Mouse (Mus musculus): Measurements from ENCODE around the gene Fam8a1. TPM values are rescaled to one million over a fixed set of nuclear protein-coding genes. Genes with fewer than 3 reads are reported as not detected.
A peak's percentile ranks its signal among the peaks of the same experiment; 100 is the strongest.

The Fam8a1 gene
- polyA plus RNA-seq, 1 experiment from 2014 or later, result 7.8 TPM

GRCm38 (mm10) chr13:46659211-46659610 lies 10.1 kb upstream of the Fam8a1 start:
- Histone ChIP-seq H3K4me3 (ENCODE audit: low read depth, low read length) (no peak overlapping the region), H3K4me2 (ENCODE audit: low read length) (no peak overlapping the region), H3K9ac (ENCODE audit: low read length) (no peak overlapping the region), H3K27me3 (replicated peaks; ENCODE audit: control insufficient read depth, insufficient read depth, low read length) (no peaks in the 10 kb centered on the region), H3K9me3 (ENCODE audit: control insufficient read depth, low read length) (no peaks in the 10 kb centered on the region), H3K27ac (ENCODE audit: low read depth) (no peak overlapping the region), H3K4me1 (replicated peaks; ENCODE audit: control insufficient read depth, insufficient read depth, low read length) (no peaks in the 10 kb centered on the region), H3K36me3 (ENCODE audit: control insufficient read depth, insufficient read depth, low read length) (no peaks in the 10 kb centered on the region)
- 89% methylated on average over 5 of the region's 5 CpGs for WGBS
- DNase-seq (ENCODE audit: low spot score) (no peak), ATAC-seq (replicated peaks; ENCODE audit: low FRiP score, low TSS enrichment, low read depth) (no peak)

GRCm38 (mm10) chr13:46663461-46663964 lies 5.8 kb upstream of the Fam8a1 start:
- Histone ChIP-seq H3K27ac (ENCODE audit: low read depth) (no peak overlapping the region), H3K9ac (ENCODE audit: low read length) (no peak overlapping the region), H3K4me3 (ENCODE audit: low read depth, low read length) (no peak overlapping the region), H3K4me1 (replicated peaks; ENCODE audit: control insufficient read depth, insufficient read depth, low read length) (no peaks in the 10 kb centered on the region), H3K36me3 (ENCODE audit: control insufficient read depth, insufficient read depth, low read length) (no peaks in the 10 kb centered on the region), H3K4me2 (ENCODE audit: low read length) (no peak overlapping the region), H3K9me3 (ENCODE audit: control insufficient read depth, low read length) (no peaks in the 10 kb centered on the region), H3K27me3 (replicated peaks; ENCODE audit: control insufficient read depth, insufficient read depth, low read length) (0 out of 2 replicates have a peak, but pooled peaks cover 3% of the 10 kb centered on the region)
- ATAC-seq (replicated peaks; ENCODE audit: low FRiP score, low TSS enrichment, low read depth) (0 out of 2 replicates have a peak, but pooled peaks have one; percentile 19), DNase-seq (ENCODE audit: low spot score) (no peak)
- WGBS, result 34% methylated on average over 4 of the region's 4 CpGs

GRCm38 (mm10) chr13:46669620-46670271 lies 424 bp downstream of the Fam8a1 start:
- no peak for DNase-seq (ENCODE audit: low spot score)
- H3K4me2 ChIP-seq (ENCODE audit: low read length), result peak overlapping the region; percentile 83
- peak overlapping the region; percentile 69; the same call in 1 of the 2 replicates for H3K27ac ChIP-seq (ENCODE audit: low read depth)
- no peaks in the 10 kb centered on the region for H3K9me3 ChIP-seq (ENCODE audit: control insufficient read depth, low read length)
- H3K27me3 ChIP-seq (replicated peaks; ENCODE audit: control insufficient read depth, insufficient read depth, low read length), result 0 out of 2 replicates have a peak, but pooled peaks cover 3% of the 10 kb centered on the region
- WGBS, result under 1% methylated on average over 77 of the region's 96 CpGs
- peak; percentile 74 for ATAC-seq (replicated peaks; ENCODE audit: low FRiP score, low TSS enrichment, low read depth)
- peaks cover 27% of the 10 kb centered on the region for H3K36me3 ChIP-seq (ENCODE audit: control insufficient read depth, insufficient read depth, low read length)
- H3K4me1 ChIP-seq (replicated peaks; ENCODE audit: control insufficient read depth, insufficient read depth, low read length), result peaks cover 7% of the 10 kb centered on the region; the same call in 1 of the 2 replicates
- peak overlapping the region; percentile 82 for H3K4me3 ChIP-seq (ENCODE audit: low read depth, low read length)
- H3K9ac ChIP-seq (ENCODE audit: low read length), result peak overlapping the region; percentile 81

GRCm38 (mm10) chr13:46670514-46670913 lies 1.2 kb downstream of the Fam8a1 start:
- ATAC-seq (replicated peaks; ENCODE audit: low FRiP score, low TSS enrichment, low read depth), result no peak
- no peaks in the 10 kb centered on the region for H3K9me3 ChIP-seq (ENCODE audit: control insufficient read depth, low read length)
- peaks cover 7% of the 10 kb centered on the region; the same call in 1 of the 2 replicates for H3K4me1 ChIP-seq (replicated peaks; ENCODE audit: control insufficient read depth, insufficient read depth, low read length)
- peak overlapping the region; percentile 83 for H3K4me2 ChIP-seq (ENCODE audit: low read length)
- H3K4me3 ChIP-seq (ENCODE audit: low read depth, low read length), result peak overlapping the region; percentile 82
- H3K27ac ChIP-seq (ENCODE audit: low read depth), result no peak overlapping the region
- WGBS, result 65% methylated on average over 9 of the region's 9 CpGs
- peaks cover 34% of the 10 kb centered on the region for H3K36me3 ChIP-seq (ENCODE audit: control insufficient read depth, insufficient read depth, low read length)
- no peak for DNase-seq (ENCODE audit: low spot score)
- H3K27me3 ChIP-seq (replicated peaks; ENCODE audit: control insufficient read depth, insufficient read depth, low read length), result 0 out of 2 replicates have a peak, but pooled peaks cover 3% of the 10 kb centered on the region
- H3K9ac ChIP-seq (ENCODE audit: low read length), result peak overlapping the region; percentile 81

- Histone ChIP-seq H3K9me3 (ENCODE audit: control insufficient read depth, low read length) (no peaks in the 10 kb centered on the region), H3K36me3 (ENCODE audit: control insufficient read depth, insufficient read depth, low read length) (peaks cover 62% of the 10 kb centered on the region), H3K4me3 (ENCODE audit: low read depth, low read length) (no peak overlapping the region), H3K27ac (ENCODE audit: low read depth) (no peak overlapping the region), H3K27me3 (replicated peaks; ENCODE audit: control insufficient read depth, insufficient read depth, low read length) (no peaks in the 10 kb centered on the region), H3K4me1 (replicated peaks; ENCODE audit: control insufficient read depth, insufficient read depth, low read length) (peaks cover 7% of the 10 kb centered on the region; the same call in 1 of the 2 replicates), H3K9ac (ENCODE audit: low read length) (no peak overlapping the region), H3K4me2 (ENCODE audit: low read length) (no peak overlapping the region)
- ATAC-seq (replicated peaks; ENCODE audit: low FRiP score, low TSS enrichment, low read depth), result no peak
- no peak for DNase-seq (ENCODE audit: low spot score)
- WGBS, result 85% methylated on average over 2 of the region's 2 CpGs
Measured at GRCm38 (mm10) chr13:46674601-46675000, 5.3 kb downstream of the Fam8a1 start.

- no peak for ATAC-seq (replicated peaks; ENCODE audit: low FRiP score, low TSS enrichment, low read depth)
- Histone ChIP-seq H3K27ac (ENCODE audit: low read depth) (no peak overlapping the region), H3K9ac (ENCODE audit: low read length) (no peak overlapping the region), H3K36me3 (ENCODE audit: control insufficient read depth, insufficient read depth, low read length) (peaks cover 73% of the 10 kb centered on the region), H3K4me1 (replicated peaks; ENCODE audit: control insufficient read depth, insufficient read depth, low read length) (no peaks in the 10 kb centered on the region), H3K4me3 (ENCODE audit: low read depth, low read length) (no peak overlapping the region), H3K9me3 (ENCODE audit: control insufficient read depth, low read length) (no peaks in the 10 kb centered on the region), H3K27me3 (replicated peaks; ENCODE audit: control insufficient read depth, insufficient read depth, low read length) (no peaks in the 10 kb centered on the region), H3K4me2 (ENCODE audit: low read length) (no peak overlapping the region)
- 81% methylated on average over 4 of the region's 4 CpGs for WGBS
- DNase-seq (ENCODE audit: low spot score), result no peak
Measured at GRCm38 (mm10) chr13:46677721-46678120, 8.4 kb downstream of the Fam8a1 start.

GRCm38 (mm10) chr13:46682921-46683320 lies 13.6 kb downstream of the Fam8a1 start:
- ATAC-seq (replicated peaks; ENCODE audit: low FRiP score, low TSS enrichment, low read depth) (no peak), DNase-seq (ENCODE audit: low spot score) (no peak)
- Histone ChIP-seq H3K9ac (ENCODE audit: low read length) (no peak overlapping the region), H3K4me2 (ENCODE audit: low read length) (no peak overlapping the region), H3K36me3 (ENCODE audit: control insufficient read depth, insufficient read depth, low read length) (peaks cover 92% of the 10 kb centered on the region), H3K9me3 (ENCODE audit: control insufficient read depth, low read length) (no peaks in the 10 kb centered on the region), H3K4me3 (ENCODE audit: low read depth, low read length) (no peak overlapping the region), H3K27ac (ENCODE audit: low read depth) (no peak overlapping the region), H3K27me3 (replicated peaks; ENCODE audit: control insufficient read depth, insufficient read depth, low read length) (no peaks in the 10 kb centered on the region), H3K4me1 (replicated peaks; ENCODE audit: control insufficient read depth, insufficient read depth, low read length) (no peaks in the 10 kb centered on the region)
- WGBS, result 82% methylated on average over 2 of the region's 2 CpGs

GRCm38 (mm10) chr13:46683370-46683769 lies 14.0 kb downstream of the Fam8a1 start:
- no peak overlapping the region for H3K27ac ChIP-seq (ENCODE audit: low read depth)
- no peak overlapping the region for H3K4me2 ChIP-seq (ENCODE audit: low read length)
- no peaks in the 10 kb centered on the region for H3K9me3 ChIP-seq (ENCODE audit: control insufficient read depth, low read length)
- H3K9ac ChIP-seq (ENCODE audit: low read length), result no peak overlapping the region
- ATAC-seq (replicated peaks; ENCODE audit: low FRiP score, low TSS enrichment, low read depth), result no peak
- H3K36me3 ChIP-seq (ENCODE audit: control insufficient read depth, insufficient read depth, low read length), result peaks cover 92% of the 10 kb centered on the region
- H3K4me1 ChIP-seq (replicated peaks; ENCODE audit: control insufficient read depth, insufficient read depth, low read length), result no peaks in the 10 kb centered on the region
- no peak overlapping the region for H3K4me3 ChIP-seq (ENCODE audit: low read depth, low read length)
- no peak for DNase-seq (ENCODE audit: low spot score)
- WGBS, result 69% methylated on average over 1 of the region's 1 CpGs
- no peaks in the 10 kb centered on the region for H3K27me3 ChIP-seq (replicated peaks; ENCODE audit: control insufficient read depth, insufficient read depth, low read length)
